ENCODE assay signal across 8 mouse cellular contexts in the genomic region with DNA sequence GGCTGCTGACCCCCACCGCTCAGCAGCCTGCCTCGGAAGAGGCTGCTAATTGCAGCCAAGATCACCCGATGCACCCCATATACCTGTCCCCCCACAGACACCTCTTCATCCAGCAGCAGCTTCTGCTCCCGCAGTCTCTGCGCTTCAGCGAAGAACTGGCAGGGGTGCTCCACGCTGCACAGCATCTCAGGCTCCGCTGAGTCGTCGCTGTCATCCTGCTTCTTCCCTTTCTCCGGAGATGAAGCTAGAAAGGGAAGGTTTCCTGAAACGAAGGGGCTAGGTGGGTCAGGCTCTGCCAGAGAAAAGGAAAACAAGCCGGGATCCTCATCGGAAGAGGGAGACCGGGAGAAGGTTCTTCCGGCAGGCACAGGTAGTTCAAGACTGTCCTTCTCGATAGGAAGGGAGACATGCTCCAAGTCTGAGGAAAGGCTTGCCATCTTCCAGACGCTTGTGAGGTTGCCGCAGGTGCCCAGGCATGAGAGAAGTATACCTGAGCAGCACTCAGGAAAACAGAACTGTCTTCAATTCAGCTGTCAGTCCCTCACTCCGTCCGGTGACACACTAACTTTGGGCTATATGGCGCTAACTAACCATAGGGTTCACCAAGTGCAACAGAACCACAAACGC. TPM values are rescaled to one million over a fixed set of nuclear protein-coding genes. Genes with fewer than 3 reads are reported as not detected.
DNase-seq lines count a peak whose midpoint lies in the region; ATAC-seq and TF ChIP-seq lines count a peak whose summit lies in the region.

No protein-coding gene starts in this region.

- peak overlapping the region; percentile 53 for H3K9ac ChIP-seq in heart, embryonic 15.5 days
- H3K9ac ChIP-seq in limb, embryonic 11.5 days (ENCODE audit: low read length), result peak overlapping the region; percentile 41
- H3K9ac ChIP-seq in neural tube, embryonic 14.5 days (replicated peaks; ENCODE audit: low read depth, low read length), result peak overlapping the region; percentile 59

- no peaks in the 10 kb centered on the region for H3K36me3 ChIP-seq in testis, adult 2 months (ENCODE audit: control insufficient read depth, insufficient read depth, low read length)
- H3K36me3 ChIP-seq in heart, embryonic 15.5 days, result no peaks in the 10 kb centered on the region
- H3K36me3 ChIP-seq in limb, embryonic 11.5 days (ENCODE audit: control insufficient read depth, insufficient read depth, low read length), result no peaks in the 10 kb centered on the region
- H3K36me3 ChIP-seq in neural tube, embryonic 14.5 days (ENCODE audit: control insufficient read depth, insufficient read depth, low read length), result no peaks in the 10 kb centered on the region

- H3K4me3 ChIP-seq in testis, adult 2 months (ENCODE audit: control insufficient read depth, low read depth, low read length), result peak overlapping the region; percentile 75
- H3K4me3 ChIP-seq in heart, embryonic 15.5 days, result peak overlapping the region; percentile 51
- peak overlapping the region; percentile 27 for H3K4me3 ChIP-seq in limb, embryonic 11.5 days (ENCODE audit: low read depth, low read length)
- peak overlapping the region; percentile 47 for H3K4me3 ChIP-seq in neural tube, embryonic 14.5 days (ENCODE audit: low read depth, low read length)

- WGBS in heart, embryonic 15.5 days, result 16% methylated on average over 23 of the region's 23 CpGs
- WGBS in limb, embryonic 11.5 days, result 16% methylated on average over 23 of the region's 23 CpGs
- WGBS in neural tube, embryonic 14.5 days, result 20% methylated on average over 23 of the region's 23 CpGs

- peak; percentile 16 for DNase-seq in adrenal gland, postnatal 10 days
- DNase-seq in adrenal gland, adult 8-10 months, result no peak
- DNase-seq in testis, postnatal 10 days (ENCODE audit: low spot score), result no peak
- DNase-seq in limb, embryonic 11.5 days (ENCODE audit: low spot score), result peak; percentile 36
- DNase-seq in urinary bladder, adult 2 months (ENCODE audit: low spot score), result no peak

- TF ChIP-seq POLR2A in testis, adult 2 months (IDR thresholded peaks at IDR 0.05; ENCODE audit: control insufficient read depth, low read depth, low read length), result no peak

- no peaks in the 10 kb centered on the region for H3K27me3 ChIP-seq in testis, adult 2 months (ENCODE audit: control insufficient read depth, insufficient read depth, low read length)
- H3K27me3 ChIP-seq in heart, embryonic 15.5 days, result peaks cover 9% of the 10 kb centered on the region; the same call in 1 of the 2 replicates
- H3K27me3 ChIP-seq in limb, embryonic 11.5 days (ENCODE audit: control insufficient read depth, insufficient read depth, low read length), result peaks cover 11% of the 10 kb centered on the region; the same call in 1 of the 2 replicates
- peaks cover 3% of the 10 kb centered on the region; the same call in 1 of the 2 replicates for H3K27me3 ChIP-seq in neural tube, embryonic 14.5 days (ENCODE audit: control insufficient read depth, insufficient read depth, low read length)

- H3K4me2 ChIP-seq in heart, embryonic 15.5 days, result peak overlapping the region; percentile 91
- peak overlapping the region; percentile 51 for H3K4me2 ChIP-seq in limb, embryonic 11.5 days (ENCODE audit: low read depth, severe bottlenecking)
- peak overlapping the region; percentile 86 for H3K4me2 ChIP-seq in neural tube, embryonic 14.5 days (ENCODE audit: low read depth, low read length)

- no peaks in the 10 kb centered on the region for H3K9me3 ChIP-seq in heart, embryonic 15.5 days (replicated peaks)
- no peaks in the 10 kb centered on the region for H3K9me3 ChIP-seq in limb, embryonic 11.5 days (ENCODE audit: control insufficient read depth, low read length)
- H3K9me3 ChIP-seq in neural tube, embryonic 14.5 days (ENCODE audit: control insufficient read depth, low read length), result no peaks in the 10 kb centered on the region

- TF ChIP-seq CTCF in testis, adult 2 months (IDR thresholded peaks at IDR 0.05; ENCODE audit: control insufficient read depth, insufficient read depth, insufficient replicate concordance, low read depth, low read length), result no peak

- H3K4me1 ChIP-seq in testis, adult 2 months (ENCODE audit: control insufficient read depth, insufficient read depth, low read length), result peaks cover 7% of the 10 kb centered on the region
- peaks cover 20% of the 10 kb centered on the region for H3K4me1 ChIP-seq in heart, embryonic 15.5 days (replicated peaks)
- peaks cover 3% of the 10 kb centered on the region; the same call in 1 of the 2 replicates for H3K4me1 ChIP-seq in limb, embryonic 11.5 days (ENCODE audit: control insufficient read depth, insufficient read depth, low read length)
- H3K4me1 ChIP-seq in neural tube, embryonic 14.5 days (ENCODE audit: control insufficient read depth, insufficient read depth, low read length), result peaks cover 4% of the 10 kb centered on the region; the same call in 1 of the 2 replicates

- ATAC-seq in heart, embryonic 15.5 days (replicated peaks; ENCODE audit: insufficient number of reproducible peaks, insufficient read depth, low FRiP score, low read depth), result no peak
- ATAC-seq in limb, embryonic 11.5 days (ENCODE audit: insufficient number of reproducible peaks, low FRiP score, low TSS enrichment, low read depth), result no peak
- ATAC-seq in neural tube, embryonic 14.5 days (ENCODE audit: low read depth), result peak; percentile 88

- no peak overlapping the region for H3K27ac ChIP-seq in testis, adult 2 months (ENCODE audit: control insufficient read depth, insufficient read depth, low read depth, low read length)
- no peak overlapping the region for H3K27ac ChIP-seq in heart, embryonic 15.5 days
- H3K27ac ChIP-seq in limb, embryonic 11.5 days (replicated peaks; ENCODE audit: low read depth, low read length), result no peak overlapping the region
- H3K27ac ChIP-seq in neural tube, embryonic 14.5 days (ENCODE audit: low read depth, low read length), result no peak overlapping the region

RNA-seq across cellular contexts. Expression of gene Klhl33, which starts 0.4 kb away (rescaled TPM):
- total RNA-seq in adrenal gland, postnatal 10 days (2021), result 1 to 10 TPM; 2.1 to 7.9 TPM
- 1 to 10 TPM; 1.0 to 3.4 (median 1.8) TPM for total RNA-seq in adrenal gland, adult 8-10 months (2022)
- polyA plus RNA-seq in testis, adult 2 months (2012; rRNA removed), result 0.04 and 0.07 TPM in 2 replicates
- polyA plus RNA-seq in heart, embryonic 15.5 days (2015; fragmentation: Nextera tagmentation; extraction: Ambion mirVana), result 0.08 and 0.18 TPM in 2 replicates
- 0.08 TPM in 1 of 2 replicates, not detected in the other for polyA plus RNA-seq in limb, embryonic 11.5 days (2014; fragmentation: Nextera tagmentation; extraction: Ambion mirVana)
- polyA plus RNA-seq in neural tube, embryonic 14.5 days (2014; fragmentation: Nextera tagmentation; extraction: Ambion mirVana), result 1.8 and 2.5 TPM in 2 replicates
- polyA plus RNA-seq in urinary bladder, adult 2 months (2012; rRNA removed), result 1.7 and 2.5 TPM in 2 replicates

RNA-seq across cellular contexts. Expression of gene Tep1, which starts 26.5 kb away (rescaled TPM):
- total RNA-seq in adrenal gland, postnatal 10 days (2021), result 10 to 100 TPM; 18.8 to 26.2 TPM
- 10 to 100 TPM; 25.5 to 33.6 (median 25.9) TPM for total RNA-seq in adrenal gland, adult 8-10 months (2022)
- polyA plus RNA-seq in testis, adult 2 months (2012; rRNA removed), result 9.3 and 12.6 TPM in 2 replicates
- 4.8 and 6.7 TPM in 2 replicates for polyA plus RNA-seq in heart, embryonic 15.5 days (2015; fragmentation: Nextera tagmentation; extraction: Ambion mirVana)
- polyA plus RNA-seq in limb, embryonic 11.5 days (2014; fragmentation: Nextera tagmentation; extraction: Ambion mirVana), result 5.2 and 6.2 TPM in 2 replicates
- polyA plus RNA-seq in neural tube, embryonic 14.5 days (2014; fragmentation: Nextera tagmentation; extraction: Ambion mirVana), result 3.1 and 6.1 TPM in 2 replicates
- 25.3 and 29.5 TPM in 2 replicates for polyA plus RNA-seq in urinary bladder, adult 2 months (2012; rRNA removed)

RNA-seq across cellular contexts. Expression of gene Osgep, which starts 27.8 kb away (rescaled TPM):
- total RNA-seq in adrenal gland, postnatal 10 days (2021), result 10 to 100 TPM; 62.7 to 76.7 TPM
- total RNA-seq in adrenal gland, adult 8-10 months (2022), result 10 to 100 TPM; 44.8 to 55.6 (median 51.3) TPM
- polyA plus RNA-seq in testis, adult 2 months (2012; rRNA removed), result 52.9 and 58.1 TPM in 2 replicates
- polyA plus RNA-seq in heart, embryonic 15.5 days (2015; fragmentation: Nextera tagmentation; extraction: Ambion mirVana), result 117 and 133 TPM in 2 replicates
- polyA plus RNA-seq in limb, embryonic 11.5 days (2014; fragmentation: Nextera tagmentation; extraction: Ambion mirVana), result 173 and 186 TPM in 2 replicates
- polyA plus RNA-seq in neural tube, embryonic 14.5 days (2014; fragmentation: Nextera tagmentation; extraction: Ambion mirVana), result 110 TPM in 2 replicates
- 75.6 and 84.0 TPM in 2 replicates for polyA plus RNA-seq in urinary bladder, adult 2 months (2012; rRNA removed)

RNA-seq across cellular contexts. Expression of gene Apex1, which starts 27.9 kb away (rescaled TPM):
- total RNA-seq in adrenal gland, postnatal 10 days (2021), result 10 to 100 TPM; 69.9 to 71.6 TPM
- 10 to 100 TPM; 73.6 to 85.2 (median 74.1) TPM for total RNA-seq in adrenal gland, adult 8-10 months (2022)
- 31.1 and 33.9 TPM in 2 replicates for polyA plus RNA-seq in testis, adult 2 months (2012; rRNA removed)
- 107 and 120 TPM in 2 replicates for polyA plus RNA-seq in heart, embryonic 15.5 days (2015; fragmentation: Nextera tagmentation; extraction: Ambion mirVana)
- polyA plus RNA-seq in limb, embryonic 11.5 days (2014; fragmentation: Nextera tagmentation; extraction: Ambion mirVana), result 447 and 466 TPM in 2 replicates
- polyA plus RNA-seq in neural tube, embryonic 14.5 days (2014; fragmentation: Nextera tagmentation; extraction: Ambion mirVana), result 166 and 180 TPM in 2 replicates
- 56.6 and 59.1 TPM in 2 replicates for polyA plus RNA-seq in urinary bladder, adult 2 months (2012; rRNA removed)

RNA-seq across cellular contexts. Expression of gene Pip4p1, which starts 33.8 kb away (rescaled TPM):
- 10 to 100 TPM; 41.0 to 46.3 TPM for total RNA-seq in adrenal gland, postnatal 10 days (2021)
- total RNA-seq in adrenal gland, adult 8-10 months (2022), result 10 to 100 TPM; 62.3 to 74.8 (median 68.0) TPM
- polyA plus RNA-seq in testis, adult 2 months (2012; rRNA removed), result 35.1 and 48.1 TPM in 2 replicates
- polyA plus RNA-seq in heart, embryonic 15.5 days (2015; fragmentation: Nextera tagmentation; extraction: Ambion mirVana), result 29.8 and 39.6 TPM in 2 replicates
- 47.3 and 52.8 TPM in 2 replicates for polyA plus RNA-seq in limb, embryonic 11.5 days (2014; fragmentation: Nextera tagmentation; extraction: Ambion mirVana)
- polyA plus RNA-seq in neural tube, embryonic 14.5 days (2014; fragmentation: Nextera tagmentation; extraction: Ambion mirVana), result 68.4 and 98.6 TPM in 2 replicates
- polyA plus RNA-seq in urinary bladder, adult 2 months (2012; rRNA removed), result 79.4 and 104 TPM in 2 replicates

Comparison
In these comparisons a context has a peak if more than half of its experiments do, and no peak if none do; other contexts are left out.
1. DNase-seq: peak in adrenal gland, postnatal 10 days (single experiment) and limb, embryonic 11.5 days (single experiment); none in adrenal gland, adult 8-10 months (single experiment), testis, postnatal 10 days (single experiment) and urinary bladder, adult 2 months (single experiment).
2. Peak in every context shown above with its lines, with median percentiles within 50 percentile points of each other: H3K4me3 ChIP-seq, H3K4me2 ChIP-seq and H3K9ac ChIP-seq.